Mouse (Mus musculus) cerebellum, adult 11 months (tissue): ENCODE results near the gene Ing4.
A peak's percentile ranks its signal among the peaks of the same experiment; 100 is the strongest.

Experiments
- DNase-seq: peaks from one replicate; pipeline ENCODE4 v3.0.0; 2022

Gene Ing4

GRCm38 (mm10) chr6:125095391-125096278, 56.1 kb downstream of the Ing4 start, which contains the start of gene Chd4:
Gene Chd4 (plus strand): TSS chr6:125095981.
- DNase-seq, result peak; percentile 97

GRCm38 (mm10) chr6:125096279-125096596, 56.7 kb downstream of the Ing4 start:
- no peak for DNase-seq

GRCm38 (mm10) chr6:125096597-125097345, 57.2 kb downstream of the Ing4 start:
- DNase-seq, result peak; percentile 70

GRCm38 (mm10) chr6:125097346-125097689, 57.8 kb downstream of the Ing4 start:
- DNase-seq, result no peak

- DNase-seq, result no peak
Measured at GRCm38 (mm10) chr6:125097951-125098350, 58.4 kb downstream of the Ing4 start.

GRCm38 (mm10) chr6:125098513-125098912, 59.0 kb downstream of the Ing4 start:
- DNase-seq, result peak; percentile 38
